Mouse (Mus musculus) thymus, postnatal 25 days (tissue): Measurements from ENCODE around the gene Ldlrad3.

Experiments used
- DNase-seq: peaks from one replicate; pipeline ENCODE4 v3.0.0; 2022

The Ldlrad3 gene

DNA sequence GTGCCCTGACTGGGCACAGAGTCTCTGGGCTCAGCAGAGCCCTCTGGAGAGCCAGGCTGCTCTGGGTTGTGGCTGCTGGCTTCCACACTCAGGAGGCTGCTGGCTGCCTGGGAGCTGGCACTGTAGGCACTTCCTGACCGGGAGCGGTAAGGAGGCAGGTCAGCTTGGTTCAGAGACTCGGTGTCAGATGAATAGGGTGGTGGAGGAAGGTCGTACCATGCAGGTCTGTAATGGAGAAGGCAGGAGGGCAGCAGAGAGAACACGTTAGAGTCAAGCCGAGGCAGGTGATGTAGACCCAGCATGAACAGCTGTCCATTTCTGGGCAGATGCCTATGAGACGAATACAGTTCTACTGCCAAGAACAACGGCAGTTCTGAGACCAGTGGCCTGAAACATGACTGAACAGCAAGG lies 233.2 kb downstream of the Ldlrad3 start:
- DNase-seq: no peak

DNA sequence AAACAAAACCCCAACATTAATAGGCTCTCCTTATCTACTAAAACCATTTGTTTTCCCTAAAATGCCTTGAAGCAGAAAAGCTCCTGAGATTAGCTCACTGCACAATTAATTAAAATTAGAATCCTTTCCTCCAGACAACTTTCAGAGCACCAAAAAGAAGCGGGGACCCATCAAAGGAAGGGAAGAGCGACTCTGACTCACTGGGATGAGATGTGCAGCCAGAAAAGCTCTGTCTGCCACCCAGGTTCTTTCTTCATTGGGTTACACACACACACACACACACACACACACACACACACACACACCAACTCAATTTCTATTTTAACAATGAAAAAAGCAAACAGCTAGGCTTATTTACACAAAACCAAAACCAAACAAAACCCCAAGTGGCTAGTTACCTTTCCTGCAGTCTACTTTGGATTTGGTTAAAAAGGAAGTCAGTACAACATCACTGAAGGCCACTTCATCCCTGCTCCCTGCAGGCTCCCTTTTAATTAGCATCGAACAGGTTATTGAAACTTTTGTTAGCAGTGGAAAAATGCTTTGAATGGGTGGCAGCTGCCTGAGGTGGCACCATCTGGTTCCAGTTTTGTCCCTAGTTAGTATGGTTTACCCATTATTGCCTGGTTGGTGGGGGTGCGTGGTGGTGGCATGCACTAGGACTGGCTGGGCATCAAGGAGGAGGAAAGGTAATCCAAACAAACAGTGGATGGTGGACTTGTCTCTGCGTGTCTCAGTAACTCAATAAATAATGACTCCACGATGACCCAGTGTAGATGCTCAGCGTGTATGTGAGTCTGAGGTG lies 235.3 kb downstream of the Ldlrad3 start:
- DNase-seq: no peak

DNA sequence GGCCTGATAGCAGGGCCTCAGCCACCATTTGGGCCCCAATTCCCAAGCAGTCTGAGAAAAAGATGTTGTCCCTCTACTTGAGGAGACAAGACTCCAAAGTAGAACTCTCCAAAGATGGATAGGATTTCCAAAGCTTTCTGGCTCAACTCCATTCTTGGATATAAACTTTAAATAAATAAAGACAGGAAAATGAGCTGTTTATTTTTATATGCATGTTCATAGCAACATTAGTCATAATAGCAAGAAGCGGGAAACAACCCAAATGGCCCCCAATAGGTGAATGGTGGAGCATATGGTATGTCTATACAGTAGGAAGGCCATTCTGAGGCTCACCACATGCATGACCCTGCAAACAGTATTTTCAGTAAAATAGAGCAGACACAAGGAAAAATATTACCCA lies 251.2 kb downstream of the Ldlrad3 start:
- DNase-seq: no peak

DNA sequence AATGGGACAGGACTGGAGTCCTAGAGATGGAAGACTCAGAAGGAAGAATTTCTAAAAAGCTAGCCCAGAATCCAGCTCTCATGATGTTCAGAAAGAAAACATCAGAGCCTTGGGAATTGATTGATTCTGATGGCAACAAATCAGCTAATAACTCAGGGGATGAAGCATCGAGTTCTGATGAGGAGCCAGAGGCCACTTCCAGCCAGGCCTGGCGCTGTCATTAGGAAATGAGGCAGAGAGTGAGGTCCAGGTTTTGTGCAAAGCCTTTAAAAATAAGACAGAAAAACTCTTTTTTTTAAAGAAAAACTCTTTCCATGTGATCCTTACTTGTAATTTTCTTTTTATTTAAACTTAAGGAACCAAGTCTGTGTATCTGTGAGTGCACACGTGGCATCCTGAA lies 252.9 kb downstream of the Ldlrad3 start:
- no peak for DNase-seq

DNA sequence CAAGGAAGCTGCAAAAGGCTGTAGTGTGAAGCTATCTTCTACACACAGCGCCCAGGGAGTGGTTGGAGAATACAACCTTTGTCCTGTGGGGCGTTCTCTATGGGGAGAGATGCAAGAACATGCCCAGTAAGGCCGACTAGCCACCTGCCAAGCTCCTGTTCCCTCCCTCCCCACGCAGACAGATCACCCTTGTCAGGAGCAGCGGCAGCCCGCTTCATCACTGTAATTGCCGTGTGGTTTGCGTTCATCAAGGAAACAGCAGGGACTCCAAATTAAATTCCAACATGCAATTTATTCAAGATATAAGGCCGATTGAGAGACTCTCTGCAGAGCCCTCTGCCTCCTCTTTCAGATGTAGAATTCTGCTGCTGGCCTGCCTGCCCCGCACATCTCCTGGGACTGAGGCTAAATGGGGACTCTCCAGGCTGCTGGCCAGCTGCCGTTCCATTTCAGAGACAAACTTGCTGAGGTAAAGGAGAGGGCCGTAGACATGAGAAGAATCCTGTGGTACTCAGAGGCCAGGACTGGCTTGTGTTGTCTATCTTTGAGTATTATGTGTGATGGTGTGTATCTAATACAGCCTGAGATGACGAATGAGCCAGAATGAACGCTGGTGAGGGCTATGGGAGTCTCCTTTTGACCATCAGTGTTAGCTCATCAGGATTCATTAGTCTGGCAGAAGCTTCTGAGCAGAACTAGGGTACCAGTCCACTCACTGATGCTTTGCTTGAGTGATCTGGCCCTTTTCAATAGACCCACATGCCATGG lies 253.8 kb downstream of the Ldlrad3 start:
- no peak for DNase-seq

GRCm38 (mm10) chr2:101925591-101926188 lies 260.5 kb downstream of the Ldlrad3 start:
- DNase-seq: no peak

DNA sequence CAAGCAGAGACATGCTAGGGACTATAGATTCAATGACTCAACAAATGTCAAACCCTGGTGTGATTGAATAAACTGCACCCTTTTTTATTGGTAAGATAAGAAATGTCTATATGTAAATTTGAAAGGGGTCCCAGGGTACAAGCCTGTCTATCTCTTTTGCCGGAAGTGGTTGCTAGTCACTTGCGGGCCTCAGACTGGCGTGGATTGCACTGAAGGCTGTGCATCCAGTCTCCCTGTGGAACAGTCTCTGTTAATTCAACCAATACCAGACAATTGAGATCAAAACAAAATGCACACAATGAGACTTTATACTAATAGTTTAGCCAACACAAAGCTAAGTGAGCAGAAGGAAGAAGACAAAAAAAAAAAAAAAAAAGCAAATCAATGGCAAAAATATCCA lies 261.0 kb downstream of the Ldlrad3 start:
- no peak for DNase-seq

GRCm38 (mm10) chr2:101923181-101923580 lies 263.0 kb downstream of the Ldlrad3 start:
- DNase-seq: no peak

DNA sequence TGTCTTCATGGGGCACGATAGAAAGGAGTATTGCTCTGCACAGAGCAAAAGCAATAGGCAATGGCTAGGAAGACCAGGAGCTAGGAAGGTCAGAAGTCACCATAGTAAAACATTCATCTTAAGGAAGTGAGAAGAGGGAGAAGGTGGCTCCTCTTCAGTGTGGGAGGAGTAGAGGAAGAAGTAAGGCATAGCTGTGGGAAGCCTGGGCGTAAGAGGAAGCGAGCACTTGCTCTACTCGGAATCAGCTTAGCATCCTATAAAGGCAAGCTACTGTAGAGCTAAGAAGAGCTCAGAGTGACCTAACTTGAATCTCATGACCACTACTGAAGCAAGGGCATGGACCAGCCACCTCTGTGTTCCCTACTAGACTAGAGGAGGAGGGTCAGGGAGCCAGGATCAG lies 263.9 kb downstream of the Ldlrad3 start:
- no peak for DNase-seq

GRCm38 (mm10) chr2:101920136-101920554 lies 266.0 kb downstream of the Ldlrad3 start:
- no peak for DNase-seq

DNA sequence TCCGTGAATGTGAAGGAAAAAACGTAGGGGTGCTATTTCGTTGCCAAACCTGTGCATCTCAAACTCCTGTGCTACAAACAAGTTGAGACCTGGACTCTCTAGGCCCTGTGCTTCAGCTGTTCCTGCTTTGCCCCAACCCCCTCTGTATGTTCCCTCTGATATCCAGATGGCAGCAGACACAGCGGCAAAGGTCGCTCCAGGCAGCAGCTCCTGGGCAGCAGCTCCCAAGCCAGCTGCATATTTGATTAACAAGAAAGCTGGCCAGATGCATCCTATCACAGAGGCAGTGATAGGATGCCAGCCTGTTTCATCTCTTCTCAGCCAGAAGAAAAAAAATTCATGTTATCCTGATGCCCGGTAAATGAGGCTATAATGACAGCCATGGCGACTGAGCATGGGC lies 267.7 kb downstream of the Ldlrad3 start:
- DNase-seq: no peak

DNA sequence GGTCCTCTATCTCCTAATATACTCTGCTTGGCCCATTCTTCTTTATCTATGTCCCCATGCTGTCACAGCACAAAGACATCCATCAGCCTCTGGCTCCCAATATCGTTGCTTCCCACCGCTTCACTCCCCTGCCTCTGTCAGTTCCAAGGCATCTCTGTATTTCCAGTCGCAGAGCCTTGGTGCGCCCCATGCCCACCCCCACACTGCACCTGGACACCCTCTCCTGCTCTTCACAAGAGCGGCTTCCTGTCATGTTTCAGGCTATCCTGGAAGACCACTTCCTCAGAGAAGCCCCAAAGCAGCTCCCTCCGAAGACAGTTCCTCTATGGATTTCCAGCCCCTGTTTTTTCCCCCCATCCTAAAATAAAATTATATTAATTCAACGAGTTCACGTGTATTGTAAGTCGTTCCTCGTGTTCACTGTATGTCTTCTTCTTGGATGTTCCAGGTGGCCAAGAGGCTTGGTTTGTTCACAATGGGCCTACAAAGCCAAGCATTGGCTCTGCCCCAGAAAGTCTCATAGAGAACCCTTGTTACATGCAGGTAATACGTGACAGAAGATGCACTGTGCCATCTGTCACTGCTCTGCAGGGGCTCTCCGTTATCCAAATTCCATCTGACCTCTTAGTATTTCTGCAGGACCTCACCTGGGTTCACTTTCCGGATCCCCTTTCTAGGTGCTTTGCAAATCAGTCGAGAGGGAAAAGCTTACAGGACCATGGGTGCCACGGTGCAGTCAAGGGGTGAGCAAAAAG lies 276.7 kb downstream of the Ldlrad3 start:
- DNase-seq: no peak

- DNase-seq: no peak
These were observed 277.4 kb downstream of the Ldlrad3 start for GRCm38 (mm10) chr2:101908773-101909172.

DNA sequence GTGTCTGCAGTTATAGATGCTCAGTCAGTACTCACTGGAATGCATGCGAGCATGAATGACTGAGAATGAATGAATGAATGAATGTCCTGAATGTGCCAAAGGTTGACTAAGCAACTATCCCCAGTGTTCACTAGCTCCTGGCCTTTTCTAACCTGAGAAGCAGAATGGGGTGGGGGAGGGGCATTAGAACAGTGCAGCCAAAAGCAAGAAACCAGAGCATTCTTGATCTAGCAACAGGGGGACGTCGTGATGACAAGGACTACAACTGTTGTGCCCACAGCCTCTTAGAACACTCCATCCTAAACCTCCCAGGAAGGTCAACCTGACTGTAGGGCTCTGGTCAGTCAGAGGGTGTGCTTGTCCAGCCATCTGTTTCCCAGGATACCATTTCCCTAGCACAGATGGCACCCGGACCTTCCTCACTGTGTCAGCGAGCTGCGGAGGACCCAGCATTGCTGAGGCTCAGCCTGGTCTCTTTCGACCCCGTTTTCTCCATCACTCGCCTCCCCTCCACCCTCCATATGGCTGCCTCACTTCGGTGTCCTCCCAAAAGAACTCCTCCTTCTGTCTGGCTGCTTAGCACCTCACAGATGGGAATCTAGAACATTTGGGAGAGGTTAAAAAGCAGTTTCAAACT lies 278.7 kb downstream of the Ldlrad3 start:
- no peak for DNase-seq

DNA sequence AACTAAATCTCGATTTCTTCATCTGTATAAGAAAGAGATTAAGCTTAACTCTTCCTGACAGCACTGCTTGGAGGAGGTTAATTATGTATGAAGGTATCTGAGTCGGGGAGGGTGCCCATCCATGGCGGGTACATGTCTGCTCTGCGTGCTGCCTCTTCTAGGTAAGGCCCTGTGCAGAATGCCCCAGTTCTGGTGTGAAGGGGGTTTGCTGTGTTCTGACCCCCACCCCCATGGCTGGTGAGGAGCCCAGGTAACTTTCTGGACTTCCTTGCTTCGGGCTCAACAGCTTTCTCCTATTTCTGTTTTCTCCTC lies 279.9 kb downstream of the Ldlrad3 start:
- no peak for DNase-seq

GRCm38 (mm10) chr2:101905534-101906378 lies 280.4 kb downstream of the Ldlrad3 start:
- DNase-seq: peak; percentile 85

DNA sequence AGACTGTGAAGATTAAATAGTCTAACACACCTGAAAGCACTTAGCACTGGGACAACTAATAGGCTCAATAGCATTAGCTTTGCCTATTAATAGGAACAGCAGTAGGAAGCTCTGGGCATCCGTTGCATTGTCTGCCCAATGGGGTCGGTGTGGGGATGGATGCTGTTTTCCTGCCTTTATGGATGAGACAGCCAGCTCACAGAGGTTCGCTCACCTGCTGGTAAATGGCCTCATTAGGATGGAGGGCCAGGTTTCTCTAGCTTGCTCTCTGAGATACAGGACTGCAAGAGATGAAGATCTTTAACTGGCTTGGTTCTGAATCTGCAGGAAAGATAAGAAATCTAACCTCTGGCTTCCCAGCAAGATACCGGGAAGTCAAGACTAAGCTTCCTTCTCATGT lies 284.0 kb downstream of the Ldlrad3 start:
- DNase-seq: no peak
